Mouse (Mus musculus): Measurements from ENCODE around the gene Otud4. TPM values are rescaled to one million over a fixed set of nuclear protein-coding genes. Genes with fewer than 3 reads are reported as not detected.
"Not testable (repeated sequence)": the region's sequence is repeated elsewhere in the genome, so short reads cannot be mapped to it uniquely, and the experiment has no call there.

Gene Otud4
- 20.6 and 23.2 TPM in 2 replicates for polyA plus RNA-seq (2014; fragmentation: Nextera tagmentation; extraction: Ambion mirVana)

DNA sequence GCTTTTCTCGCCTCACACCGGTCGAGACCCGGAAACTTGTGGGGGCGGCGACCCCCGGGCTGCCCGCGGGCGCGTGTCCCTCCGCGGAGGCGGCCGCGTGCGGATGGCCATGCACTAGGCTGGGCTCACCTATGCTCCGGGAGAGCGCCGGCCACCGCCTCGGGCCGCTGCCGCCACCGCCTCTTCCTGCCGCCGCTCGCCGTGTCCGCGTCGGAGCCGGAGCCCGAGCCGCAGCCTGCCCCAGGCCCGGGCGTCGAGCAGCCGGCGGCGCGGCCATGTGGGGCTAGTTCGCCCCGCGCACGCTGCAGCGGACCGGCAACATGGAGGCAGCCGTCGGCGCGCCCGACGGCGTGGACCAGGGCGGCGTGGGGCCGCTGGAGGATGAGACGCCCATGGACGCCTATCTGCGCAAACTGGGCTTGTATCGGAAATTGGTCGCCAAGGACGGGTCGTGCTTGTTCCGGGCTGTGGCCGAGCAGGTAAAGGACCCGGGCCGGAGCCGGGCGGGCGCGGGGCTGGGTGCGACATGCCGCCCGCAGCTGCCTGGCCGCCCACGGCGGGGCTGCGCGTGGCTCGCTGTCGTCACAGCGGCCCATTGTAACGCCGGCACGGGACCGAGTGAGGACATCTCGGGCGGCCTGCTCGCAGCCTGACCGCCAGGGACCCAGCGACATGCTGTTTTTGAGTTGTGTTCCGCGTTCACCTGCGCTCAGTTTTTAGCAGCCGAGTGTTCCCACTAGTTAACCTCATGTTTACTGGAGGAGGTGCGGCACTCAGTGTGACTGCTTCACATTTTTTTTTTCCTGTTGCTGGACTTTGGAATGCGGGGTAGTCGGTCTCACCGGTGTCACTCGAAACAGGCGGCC, at the start of gene Otud4:
Gene Otud4 (plus strand): TSS at position 33 of the 866 bp plus-strand sequence.
- Histone ChIP-seq H3K27me3 (ENCODE audit: control insufficient read depth, insufficient read depth, low read length) (no peaks in the 10 kb centered on the region), H3K4me2 (ENCODE audit: low read depth, severe bottlenecking) (peak within 1 kb of the TSS; percentile 63), H3K9ac (ENCODE audit: low read length) (peak within 1 kb of the TSS; percentile 87), H3K4me3 (ENCODE audit: low read depth, low read length) (peak within 1 kb of the TSS; percentile 94), H3K27ac (replicated peaks; ENCODE audit: low read depth, low read length) (peak within 1 kb of the TSS; percentile 93), H3K9me3 (ENCODE audit: control insufficient read depth, low read length) (no peaks in the 10 kb centered on the region), H3K36me3 (ENCODE audit: control insufficient read depth, insufficient read depth, low read length) (0 out of 2 replicates have a peak, but pooled peaks cover 2% of the 10 kb centered on the region), H3K4me1 (ENCODE audit: control insufficient read depth, insufficient read depth, low read length) (peaks cover 12% of the 10 kb centered on the region; the same call in 1 of the 2 replicates)
- ATAC-seq (ENCODE audit: insufficient number of reproducible peaks, low FRiP score, low TSS enrichment, low read depth) (peak; percentile 66), DNase-seq (ENCODE audit: low spot score) (peak; percentile 69)
- under 1% methylated on average over 103 of the region's 103 CpGs for WGBS

- H3K9ac ChIP-seq (ENCODE audit: low read length), result no peak overlapping the region
- DNase-seq (ENCODE audit: low spot score) (no peak), ATAC-seq (ENCODE audit: insufficient number of reproducible peaks, low FRiP score, low TSS enrichment, low read depth) (no peak)
- no peaks in the 10 kb centered on the region for H3K9me3 ChIP-seq (ENCODE audit: control insufficient read depth, low read length)
- H3K4me3 ChIP-seq (ENCODE audit: low read depth, low read length), result no peak overlapping the region
- WGBS, result 96% methylated on average over 1 of the region's 1 CpGs
- no peaks in the 10 kb centered on the region for H3K27me3 ChIP-seq (ENCODE audit: control insufficient read depth, insufficient read depth, low read length)
- no peak overlapping the region for H3K27ac ChIP-seq (replicated peaks; ENCODE audit: low read depth, low read length)
- H3K4me2 ChIP-seq (ENCODE audit: low read depth, severe bottlenecking), result no peak overlapping the region
- no peaks in the 10 kb centered on the region for H3K36me3 ChIP-seq (ENCODE audit: control insufficient read depth, insufficient read depth, low read length)
- H3K4me1 ChIP-seq (ENCODE audit: control insufficient read depth, insufficient read depth, low read length), result no peaks in the 10 kb centered on the region
These were observed 38.5 kb upstream of the Otud4 start for GRCm38 (mm10) chr8:79600962-79601361.

GRCm38 (mm10) chr8:79603204-79603603, 36.2 kb upstream of the Otud4 start:
- H3K27ac ChIP-seq (replicated peaks; ENCODE audit: low read depth, low read length); H3K27me3 ChIP-seq (ENCODE audit: control insufficient read depth, insufficient read depth, low read length); H3K4me1 ChIP-seq (ENCODE audit: control insufficient read depth, insufficient read depth, low read length); ATAC-seq (ENCODE audit: insufficient number of reproducible peaks, low FRiP score, low TSS enrichment, low read depth); H3K9me3 ChIP-seq (ENCODE audit: control insufficient read depth, low read length); H3K9ac ChIP-seq (ENCODE audit: low read length); H3K4me3 ChIP-seq (ENCODE audit: low read depth, low read length); H3K4me2 ChIP-seq (ENCODE audit: low read depth, severe bottlenecking); H3K36me3 ChIP-seq (ENCODE audit: control insufficient read depth, insufficient read depth, low read length): not testable (repeated sequence)
- 46% methylated on average over 2 of the region's 2 CpGs for WGBS
- peak; percentile 61 for DNase-seq (ENCODE audit: low spot score)

- H3K27me3 ChIP-seq (ENCODE audit: control insufficient read depth, insufficient read depth, low read length), result no peaks in the 10 kb centered on the region
- H3K4me3 ChIP-seq (ENCODE audit: low read depth, low read length), result no peak overlapping the region
- H3K36me3 ChIP-seq (ENCODE audit: control insufficient read depth, insufficient read depth, low read length), result no peaks in the 10 kb centered on the region
- H3K9me3 ChIP-seq (ENCODE audit: control insufficient read depth, low read length), result no peaks in the 10 kb centered on the region
- no peak overlapping the region for H3K4me2 ChIP-seq (ENCODE audit: low read depth, severe bottlenecking)
- no peak overlapping the region for H3K9ac ChIP-seq (ENCODE audit: low read length)
- no peak for ATAC-seq (ENCODE audit: insufficient number of reproducible peaks, low FRiP score, low TSS enrichment, low read depth)
- DNase-seq (ENCODE audit: low spot score), result peak; percentile 35
- H3K27ac ChIP-seq (replicated peaks; ENCODE audit: low read depth, low read length), result no peak overlapping the region
- no peaks in the 10 kb centered on the region for H3K4me1 ChIP-seq (ENCODE audit: control insufficient read depth, insufficient read depth, low read length)
These were observed 33.2 kb upstream of the Otud4 start for GRCm38 (mm10) chr8:79606225-79606624.

- 79% methylated on average over 5 of the region's 5 CpGs for WGBS
- ATAC-seq (ENCODE audit: insufficient number of reproducible peaks, low FRiP score, low TSS enrichment, low read depth), result no peak
These were observed 32.6 kb upstream of the Otud4 start for GRCm38 (mm10) chr8:79606751-79607300.

GRCm38 (mm10) chr8:79608701-79609100, 30.7 kb upstream of the Otud4 start:
- ATAC-seq (ENCODE audit: insufficient number of reproducible peaks, low FRiP score, low TSS enrichment, low read depth), result no peak
- Histone ChIP-seq H3K4me2 (ENCODE audit: low read depth, severe bottlenecking) (no peak overlapping the region), H3K4me1 (ENCODE audit: control insufficient read depth, insufficient read depth, low read length) (no peaks in the 10 kb centered on the region), H3K4me3 (ENCODE audit: low read depth, low read length) (no peak overlapping the region), H3K9ac (ENCODE audit: low read length) (no peak overlapping the region), H3K27me3 (ENCODE audit: control insufficient read depth, insufficient read depth, low read length) (no peaks in the 10 kb centered on the region), H3K36me3 (ENCODE audit: control insufficient read depth, insufficient read depth, low read length) (no peaks in the 10 kb centered on the region), H3K9me3 (ENCODE audit: control insufficient read depth, low read length) (no peaks in the 10 kb centered on the region), H3K27ac (replicated peaks; ENCODE audit: low read depth, low read length) (no peak overlapping the region)
- DNase-seq (ENCODE audit: low spot score), result no peak
- 87% methylated on average over 3 of the region's 3 CpGs for WGBS

More at GRCm38 (mm10) chr8:79606751-79607300, 32.6 kb upstream of the Otud4 start:
- no peak overlapping the region for H3K27ac ChIP-seq (replicated peaks; ENCODE audit: low read depth, low read length)
- H3K4me3 ChIP-seq (ENCODE audit: low read depth, low read length), result no peak overlapping the region
- DNase-seq (ENCODE audit: low spot score), result no peak
- H3K4me2 ChIP-seq (ENCODE audit: low read depth, severe bottlenecking), result no peak overlapping the region
- H3K36me3 ChIP-seq (ENCODE audit: control insufficient read depth, insufficient read depth, low read length), result no peaks in the 10 kb centered on the region
- no peaks in the 10 kb centered on the region for H3K27me3 ChIP-seq (ENCODE audit: control insufficient read depth, insufficient read depth, low read length)
- H3K9me3 ChIP-seq (ENCODE audit: control insufficient read depth, low read length), result no peaks in the 10 kb centered on the region
- no peaks in the 10 kb centered on the region for H3K4me1 ChIP-seq (ENCODE audit: control insufficient read depth, insufficient read depth, low read length)
- H3K9ac ChIP-seq (ENCODE audit: low read length), result no peak overlapping the region

GRCm38 (mm10) chr8:79610268-79610667, 29.1 kb upstream of the Otud4 start:
- DNase-seq (ENCODE audit: low spot score) (no peak), ATAC-seq (ENCODE audit: insufficient number of reproducible peaks, low FRiP score, low TSS enrichment, low read depth) (no peak)
- Histone ChIP-seq H3K4me1 (ENCODE audit: control insufficient read depth, insufficient read depth, low read length) (no peaks in the 10 kb centered on the region), H3K9ac (ENCODE audit: low read length) (no peak overlapping the region), H3K9me3 (ENCODE audit: control insufficient read depth, low read length) (no peaks in the 10 kb centered on the region), H3K4me3 (ENCODE audit: low read depth, low read length) (no peak overlapping the region), H3K27me3 (ENCODE audit: control insufficient read depth, insufficient read depth, low read length) (no peaks in the 10 kb centered on the region), H3K4me2 (ENCODE audit: low read depth, severe bottlenecking) (no peak overlapping the region), H3K36me3 (ENCODE audit: control insufficient read depth, insufficient read depth, low read length) (no peaks in the 10 kb centered on the region), H3K27ac (replicated peaks; ENCODE audit: low read depth, low read length) (no peak overlapping the region)

DNA sequence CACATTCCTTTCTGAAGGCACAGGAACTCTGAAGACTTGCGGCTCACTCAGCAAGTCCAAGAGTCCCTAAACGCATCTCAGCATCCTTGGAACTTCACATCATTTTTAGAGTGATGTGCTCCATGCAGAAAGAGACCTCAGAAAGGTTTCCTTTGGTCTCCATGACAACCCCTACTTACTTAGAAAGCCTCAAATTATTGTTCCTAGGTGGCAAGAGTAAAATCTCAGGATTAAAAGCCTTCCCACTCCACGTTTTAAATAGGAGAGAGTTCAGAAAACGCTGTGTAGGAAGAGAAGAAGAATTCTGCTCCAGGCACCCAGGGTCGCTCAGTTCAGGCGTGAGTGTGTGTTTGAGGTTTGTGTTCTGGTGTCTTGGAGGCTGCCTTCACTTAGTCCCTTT, 27.1 kb upstream of the Otud4 start:
- Histone ChIP-seq H3K27me3 (ENCODE audit: control insufficient read depth, insufficient read depth, low read length) (no peaks in the 10 kb centered on the region), H3K4me3 (ENCODE audit: low read depth, low read length) (no peak overlapping the region), H3K9me3 (ENCODE audit: control insufficient read depth, low read length) (no peaks in the 10 kb centered on the region), H3K9ac (ENCODE audit: low read length) (no peak overlapping the region), H3K4me1 (ENCODE audit: control insufficient read depth, insufficient read depth, low read length) (no peaks in the 10 kb centered on the region), H3K36me3 (ENCODE audit: control insufficient read depth, insufficient read depth, low read length) (no peaks in the 10 kb centered on the region), H3K4me2 (ENCODE audit: low read depth, severe bottlenecking) (no peak overlapping the region), H3K27ac (replicated peaks; ENCODE audit: low read depth, low read length) (no peak overlapping the region)
- ATAC-seq (ENCODE audit: insufficient number of reproducible peaks, low FRiP score, low TSS enrichment, low read depth), result no peak
- WGBS, result 79% methylated on average over 6 of the region's 6 CpGs
- no peak for DNase-seq (ENCODE audit: low spot score)

Data from limb, embryonic 11.5 days (tissue).